Mouse (Mus musculus) E14TG2a.4 (cell line): ENCODE measurements around the gene Fyn.

ENCODE experiments used
- CTCF ChIP-seq: conservative IDR thresholded peaks from 2 replicates; pipeline ENCODE4 v1.5.1; 2014; ENCODE audit warnings: low read length
- NANOG ChIP-seq: IDR thresholded peaks from 2 replicates; pipeline ENCODE4 v1.6.1; 2014; ENCODE audit warnings: borderline replicate concordance, low read length, mixed read lengths
- POU5F1 ChIP-seq: IDR thresholded peaks from 2 replicates; pipeline ENCODE4 v1.6.1; 2014; ENCODE audit warnings: low read length, borderline replicate concordance

GRCm38 (mm10) chr10:39529179-39529578 is 160.5 kb downstream of the Fyn start:
- TF ChIP-seq NANOG, result no peak
- no peak for TF ChIP-seq CTCF
- TF ChIP-seq POU5F1, result no peak
